Mouse (Mus musculus): ENCODE results near the gene Cda.

Cda gene

GRCm38 (mm10) chr4:138367641-138368497 is at the start of gene Cda:
Gene Cda, minus strand, starts transcription at chr4:138367992.
- no peak for DNase-seq

- DNase-seq: no peak
Measured at GRCm38 (mm10) chr4:138416414-138416813, 48.6 kb upstream of the Cda start.

GRCm38 (mm10) chr4:138415991-138416390 is 48.2 kb upstream of the Cda start:
- no peak for DNase-seq

GRCm38 (mm10) chr4:138414725-138415124 is 46.9 kb upstream of the Cda start:
- DNase-seq: no peak

- DNase-seq: no peak
Measured at GRCm38 (mm10) chr4:138411504-138412121, 43.8 kb upstream of the Cda start.

- no peak for DNase-seq
Measured at GRCm38 (mm10) chr4:138411011-138411410, 43.2 kb upstream of the Cda start.

- no peak for DNase-seq
Measured at GRCm38 (mm10) chr4:138407479-138408194, 39.8 kb upstream of the Cda start.

GRCm38 (mm10) chr4:138404806-138405205 is 37.0 kb upstream of the Cda start:
- no peak for DNase-seq

GRCm38 (mm10) chr4:138396711-138397110 is 28.9 kb upstream of the Cda start:
- DNase-seq: no peak

- DNase-seq: no peak
Measured at GRCm38 (mm10) chr4:138395971-138396645, 28.3 kb upstream of the Cda start, which contains the start of gene Fam43b. Gene Fam43b, minus strand, starts transcription at chr4:138396528.

GRCm38 (mm10) chr4:138395087-138395970 is 27.5 kb upstream of the Cda start:
- no peak for DNase-seq

- DNase-seq: no peak
Measured at GRCm38 (mm10) chr4:138393703-138394102, 25.9 kb upstream of the Cda start.

GRCm38 (mm10) chr4:138383789-138384188 is 16.0 kb upstream of the Cda start:
- no peak for DNase-seq

GRCm38 (mm10) chr4:138382462-138382861 is 14.7 kb upstream of the Cda start:
- DNase-seq: no peak

- no peak for DNase-seq
Measured at GRCm38 (mm10) chr4:138380132-138380689, 12.4 kb upstream of the Cda start.

GRCm38 (mm10) chr4:138379091-138379840 is 11.5 kb upstream of the Cda start:
- DNase-seq: no peak

- no peak for DNase-seq
Measured at GRCm38 (mm10) chr4:138377526-138377925, 9.7 kb upstream of the Cda start.

- DNase-seq: no peak
Measured at GRCm38 (mm10) chr4:138375117-138375516, 7.3 kb upstream of the Cda start.

GRCm38 (mm10) chr4:138370996-138371516 is 3.3 kb upstream of the Cda start:
- no peak for DNase-seq

GRCm38 (mm10) chr4:138368498-138369260 is 887 bp upstream of the Cda start:
- no peak for DNase-seq
